Mouse (Mus musculus): ENCODE data around the gene Nos1ap.

Gene Nos1ap

GRCm38 (mm10) chr1:170410402-170411191 lies 179.1 kb downstream of the Nos1ap start:
- no peak for DNase-seq (ENCODE audit: low spot score)

- DNase-seq (ENCODE audit: low spot score): no peak
These were observed 180.6 kb downstream of the Nos1ap start for GRCm38 (mm10) chr1:170409091-170409490.

DNA sequence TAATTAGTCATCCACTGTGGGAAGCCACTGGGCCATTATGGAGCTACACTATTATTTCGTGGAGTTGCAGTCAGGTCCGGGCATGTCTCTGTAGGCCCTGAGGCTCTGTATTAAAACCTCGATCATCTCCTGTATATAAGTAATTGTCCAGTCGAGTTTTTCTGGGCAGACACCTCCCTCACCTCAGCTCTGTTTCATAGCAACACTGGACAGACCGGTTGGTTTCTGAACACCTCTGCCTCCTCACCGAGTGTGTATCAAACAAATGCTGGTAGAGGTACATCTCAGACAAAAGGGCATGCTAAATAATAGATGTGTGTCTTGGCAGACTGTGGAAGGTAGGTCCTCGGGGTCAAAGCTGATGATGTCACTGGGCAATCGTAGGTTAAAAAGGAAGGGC lies 182.7 kb downstream of the Nos1ap start:
- no peak for DNase-seq (ENCODE audit: low spot score)

GRCm38 (mm10) chr1:170405152-170405551 lies 184.5 kb downstream of the Nos1ap start:
- DNase-seq (ENCODE audit: low spot score): no peak

DNA sequence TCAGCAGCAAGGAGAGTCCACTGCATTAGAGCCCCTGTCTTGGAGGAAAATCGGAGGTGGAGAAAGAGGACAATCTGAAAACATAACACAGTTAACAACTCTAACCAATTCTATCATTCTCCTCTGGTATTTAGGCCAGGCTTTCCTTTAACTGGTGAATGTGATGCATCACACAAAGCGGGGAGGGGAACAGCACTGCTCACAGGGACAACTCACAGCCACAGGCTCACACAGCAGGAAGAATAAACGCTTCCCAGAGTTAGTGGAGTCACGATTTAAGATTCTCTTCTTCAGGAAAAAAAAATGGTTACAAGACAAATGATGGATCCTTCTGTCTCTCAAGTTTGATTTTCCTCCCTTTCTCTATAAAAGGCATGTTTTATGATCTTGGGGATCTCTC lies 187.0 kb downstream of the Nos1ap start:
- DNase-seq (ENCODE audit: low spot score): no peak

DNA sequence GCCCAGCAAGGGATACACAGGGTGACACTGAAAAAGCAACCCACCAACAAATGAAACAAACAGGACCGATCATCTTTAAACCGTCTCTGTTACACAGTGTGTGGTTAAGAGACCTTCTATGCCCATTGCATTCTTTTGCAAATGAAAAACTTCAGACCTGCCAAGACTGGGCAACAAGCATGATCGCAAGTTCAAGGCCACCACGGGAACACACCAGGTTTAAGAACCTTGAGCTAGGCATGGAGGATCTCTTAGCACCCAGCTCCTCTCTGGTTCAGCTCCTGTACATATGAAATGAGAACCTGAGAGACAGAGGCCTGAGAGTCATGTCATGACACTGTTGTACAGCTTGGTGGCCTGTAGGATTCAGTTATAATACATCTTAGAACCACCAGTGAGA lies 190.8 kb downstream of the Nos1ap start:
- DNase-seq (ENCODE audit: low spot score): no peak

DNA sequence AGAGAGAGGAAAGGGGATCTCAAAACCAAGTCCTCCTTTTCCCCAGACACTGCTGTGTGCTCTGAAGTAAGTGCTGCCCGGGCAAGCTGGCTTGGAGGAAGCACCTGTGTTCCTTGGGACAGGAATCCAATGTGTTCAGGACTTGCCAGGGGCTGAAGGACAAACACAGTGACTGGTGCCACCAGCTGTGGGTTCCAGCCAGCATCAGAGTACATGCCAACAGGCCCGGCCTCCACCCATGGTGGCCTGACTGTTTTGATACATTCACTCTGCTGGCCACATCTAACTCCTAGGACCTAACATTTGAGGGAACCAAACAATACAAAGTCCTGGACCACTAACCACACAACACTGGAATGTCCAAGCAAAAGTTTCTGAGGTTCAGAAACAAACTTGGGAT lies 194.6 kb downstream of the Nos1ap start:
- no peak for DNase-seq (ENCODE audit: low spot score)

- DNase-seq (ENCODE audit: low spot score): no peak
These were observed 195.0 kb downstream of the Nos1ap start for GRCm38 (mm10) chr1:170394641-170395040.

GRCm38 (mm10) chr1:170392771-170393728 lies 196.6 kb downstream of the Nos1ap start:
- DNase-seq (ENCODE audit: low spot score): peak; percentile 65

GRCm38 (mm10) chr1:170387180-170387912 lies 202.3 kb downstream of the Nos1ap start:
- no peak for DNase-seq (ENCODE audit: low spot score)

DNA sequence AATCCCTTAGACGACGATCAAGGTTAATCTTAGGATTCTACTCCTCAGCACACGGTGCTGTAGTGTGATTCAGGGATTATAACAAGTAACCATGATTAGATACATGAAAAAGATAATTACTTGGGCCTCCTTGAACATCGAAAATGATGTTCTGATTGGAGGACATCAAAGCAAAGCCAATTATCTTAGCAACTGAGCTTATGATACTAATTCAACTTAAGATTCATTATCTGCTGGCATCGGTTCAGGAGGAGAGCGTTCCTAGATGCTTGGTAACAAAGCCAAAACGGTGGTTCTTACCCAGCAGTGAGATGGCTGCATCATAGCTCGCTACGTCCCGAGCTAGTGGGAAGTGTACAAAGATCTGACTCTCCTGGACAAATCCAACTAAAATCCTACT lies 204.2 kb downstream of the Nos1ap start:
- no peak for DNase-seq (ENCODE audit: low spot score)

GRCm38 (mm10) chr1:170383530-170383929 lies 206.1 kb downstream of the Nos1ap start:
- DNase-seq (ENCODE audit: low spot score): no peak

DNA sequence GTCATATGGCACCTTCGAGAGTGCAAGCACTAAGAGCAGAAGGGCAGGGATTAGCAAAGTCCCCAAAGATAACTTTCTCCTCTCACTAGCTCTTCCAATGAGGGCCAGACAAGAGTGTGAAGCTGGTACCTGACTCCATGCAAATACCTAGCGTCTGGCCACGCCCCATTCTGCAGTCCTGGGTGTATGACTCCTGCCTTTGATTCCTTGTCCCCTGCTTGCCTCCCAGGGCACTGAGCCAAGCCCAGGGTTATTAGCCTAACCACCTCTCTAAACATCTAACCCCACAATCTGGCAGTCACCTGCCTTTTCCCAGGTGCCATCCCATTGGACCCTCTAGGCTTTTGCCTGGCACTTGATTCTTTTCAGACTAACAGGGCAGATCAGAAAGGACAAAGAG lies 208.2 kb downstream of the Nos1ap start:
- no peak for DNase-seq (ENCODE audit: low spot score)

DNA sequence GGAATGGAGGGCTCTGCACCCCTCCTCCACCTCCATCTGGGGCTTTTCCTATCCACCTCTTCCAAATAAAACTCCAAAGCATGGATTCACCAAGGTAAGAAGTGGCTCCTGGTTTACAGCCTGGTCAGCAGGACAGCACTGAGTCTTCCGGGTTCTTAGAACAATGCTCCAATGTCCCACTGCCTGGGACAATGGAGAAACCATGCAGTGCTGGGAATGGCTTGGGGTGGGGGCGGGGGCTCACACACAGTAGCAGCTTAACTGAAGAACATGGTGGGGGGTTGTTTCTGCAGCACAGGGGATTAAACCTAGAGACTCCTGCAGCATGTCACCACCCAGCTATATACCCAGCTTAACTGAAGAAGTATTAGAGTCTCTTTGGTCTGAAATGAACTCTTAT lies 209.2 kb downstream of the Nos1ap start:
- no peak for DNase-seq (ENCODE audit: low spot score)

GRCm38 (mm10) chr1:170375721-170376120 lies 213.9 kb downstream of the Nos1ap start:
- DNase-seq (ENCODE audit: low spot score): no peak

- DNase-seq (ENCODE audit: low spot score): no peak
These were observed 215.9 kb downstream of the Nos1ap start for GRCm38 (mm10) chr1:170373750-170374149.

DNA sequence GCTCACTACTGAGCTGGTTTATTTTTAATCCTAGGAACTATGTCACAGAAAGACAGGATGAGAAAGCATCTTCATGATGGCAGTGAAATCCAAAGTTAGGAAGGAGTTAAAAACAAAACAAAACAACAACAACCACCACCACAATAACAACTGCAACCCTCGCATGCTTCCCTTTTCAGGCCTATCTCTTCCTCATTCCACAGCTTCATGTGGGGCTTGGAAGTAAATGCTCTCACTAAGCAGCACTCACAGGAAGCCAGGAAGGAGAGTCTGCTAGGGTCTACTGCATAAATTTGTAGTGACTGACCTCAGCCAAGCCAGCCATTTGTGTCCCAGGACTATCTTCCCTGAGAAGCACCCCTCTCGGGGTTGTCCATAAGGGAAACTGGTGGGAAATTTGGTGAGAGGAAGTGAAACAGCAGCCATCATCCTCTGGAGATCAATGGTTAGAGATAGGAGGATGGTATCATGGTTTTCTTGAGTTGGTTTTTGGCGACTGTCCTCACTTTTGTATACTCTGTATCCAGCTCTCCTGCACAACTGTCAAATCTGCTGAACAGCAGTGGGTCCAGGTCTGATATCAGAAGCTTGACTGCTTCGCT lies 218.4 kb downstream of the Nos1ap start:
- DNase-seq (ENCODE audit: low spot score): no peak

DNA sequence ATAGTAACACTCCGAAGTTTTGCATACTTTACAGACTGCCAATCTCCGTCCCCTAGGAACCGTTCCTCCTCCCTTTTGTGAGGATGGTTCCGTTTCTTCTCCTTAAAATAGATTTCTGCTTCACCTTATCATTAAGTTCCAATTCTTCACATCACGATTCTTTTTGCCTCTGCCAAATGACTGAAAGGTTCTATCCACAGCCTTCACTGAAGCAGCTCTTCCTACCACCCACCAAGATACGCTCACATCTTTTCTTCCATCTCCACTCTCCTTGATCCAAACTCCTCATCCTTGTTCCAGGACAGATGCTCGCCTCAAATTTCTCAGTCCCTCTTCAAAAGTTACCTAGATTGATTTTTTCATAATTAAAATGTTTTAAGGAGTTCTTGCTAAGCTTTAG lies 220.8 kb downstream of the Nos1ap start:
- DNase-seq (ENCODE audit: low spot score): no peak

- DNase-seq (ENCODE audit: low spot score): no peak
These were observed 222.5 kb downstream of the Nos1ap start for GRCm38 (mm10) chr1:170366981-170367700.

- no peak for DNase-seq (ENCODE audit: low spot score)
These were observed 225.9 kb downstream of the Nos1ap start for GRCm38 (mm10) chr1:170363746-170364145.

Data from ovary, postnatal 36 days (tissue).